Mouse (Mus musculus) lung, postnatal 4 days (tissue): Measurements from ENCODE around the gene Nrp1.
A peak's percentile ranks its signal among the peaks of the same experiment; 100 is the strongest.

Source experiments
- DNase-seq, 2 experiments: peaks; one replicate each; pipeline ENCODE4 v3.0.0; 2021

The Nrp1 gene

GRCm38 (mm10) chr8:128516846-128517446 lies 158.5 kb downstream of the Nrp1 start:
- DNase-seq, result no peak

GRCm38 (mm10) chr8:128517546-128518102 lies 159.2 kb downstream of the Nrp1 start:
- no peak for DNase-seq

GRCm38 (mm10) chr8:128519366-128519765 lies 161.0 kb downstream of the Nrp1 start:
- DNase-seq, result peak in 1 of 2 experiments; percentile 27

DNA sequence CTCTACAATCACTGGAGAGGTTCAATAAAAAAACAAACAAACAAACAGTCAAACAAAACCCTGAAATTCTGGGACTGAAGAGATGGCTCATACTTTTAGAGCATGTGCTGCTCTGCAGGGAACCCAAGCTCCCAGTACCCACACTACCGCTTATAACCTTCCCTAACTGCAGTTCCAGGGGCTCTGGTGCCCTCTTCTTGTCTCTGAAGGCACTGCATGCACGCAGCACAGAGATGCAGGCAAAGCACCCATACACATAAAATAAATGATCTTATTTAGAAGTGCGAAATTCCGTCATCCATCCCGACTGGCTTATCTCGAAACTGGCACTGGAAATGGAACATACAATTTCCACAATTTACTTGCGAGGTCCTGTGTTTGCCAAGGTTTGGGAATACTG lies 165.4 kb downstream of the Nrp1 start:
- peak in 1 of 2 experiments; percentile 19 for DNase-seq

DNA sequence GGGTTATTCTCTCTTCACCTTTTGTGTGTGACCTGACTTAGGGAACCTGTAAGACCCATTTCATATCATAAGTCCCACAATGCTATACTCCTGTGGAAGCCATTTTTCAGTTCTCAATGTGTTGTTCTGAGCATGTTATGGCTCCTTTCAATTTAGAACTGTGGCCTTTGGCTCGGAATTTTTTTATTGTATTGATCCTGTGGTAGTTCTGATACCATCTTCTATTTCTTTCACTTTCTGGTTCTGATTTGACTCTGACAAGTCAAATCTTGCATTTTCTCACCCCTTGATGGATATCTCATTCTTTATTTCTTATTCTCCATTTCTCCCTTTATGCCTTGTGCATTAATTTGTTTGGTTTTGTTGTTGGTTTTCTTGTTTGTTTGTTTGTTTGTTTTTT lies 167.5 kb downstream of the Nrp1 start:
- DNase-seq, result no peak

- DNase-seq, result no peak
These were observed 170.4 kb downstream of the Nrp1 start for GRCm38 (mm10) chr8:128528591-128529383.

- no peak for DNase-seq
These were observed 176.1 kb downstream of the Nrp1 start for GRCm38 (mm10) chr8:128534442-128534871.

DNA sequence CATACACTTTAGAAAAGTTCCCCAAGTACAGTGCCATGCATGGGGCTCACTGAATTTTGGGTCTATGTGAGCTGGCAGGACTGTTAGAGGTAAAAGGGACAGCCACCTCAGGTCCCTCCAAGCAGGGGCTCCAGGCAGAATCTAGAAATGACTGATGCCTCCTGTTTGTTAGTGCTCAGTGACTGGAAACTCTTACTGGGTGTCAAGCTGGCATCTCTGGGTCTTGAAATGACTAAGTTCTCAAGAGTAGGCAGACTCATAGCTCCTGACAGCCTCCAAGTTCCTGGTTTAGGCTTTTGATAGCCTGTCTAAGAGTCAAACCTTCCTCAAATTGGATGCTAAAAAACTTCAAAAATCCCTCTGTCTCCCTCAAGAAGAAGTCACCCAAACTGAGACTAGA lies 177.3 kb downstream of the Nrp1 start:
- DNase-seq, result no peak

DNA sequence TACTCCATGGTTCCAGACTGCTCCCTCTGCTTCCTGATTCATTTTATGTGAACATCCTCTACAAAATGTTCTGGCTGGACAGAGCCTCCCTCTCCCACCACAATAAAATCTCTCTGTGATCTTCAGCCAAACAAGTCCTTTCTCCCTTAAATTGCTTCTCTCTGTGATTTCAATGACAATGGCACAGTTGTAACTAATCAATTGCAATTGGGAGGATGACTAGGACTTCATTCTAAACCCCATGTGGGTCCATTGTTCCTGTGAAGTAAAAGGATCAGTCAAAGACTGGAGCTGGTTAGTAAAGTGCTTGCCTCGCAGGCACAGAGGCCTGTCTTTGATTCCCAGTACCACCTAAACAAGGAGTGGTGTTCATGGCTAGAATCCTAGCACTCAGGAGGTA lies 180.0 kb downstream of the Nrp1 start:
- no peak for DNase-seq

- no peak for DNase-seq
These were observed 183.1 kb downstream of the Nrp1 start for GRCm38 (mm10) chr8:128541355-128542090.

DNA sequence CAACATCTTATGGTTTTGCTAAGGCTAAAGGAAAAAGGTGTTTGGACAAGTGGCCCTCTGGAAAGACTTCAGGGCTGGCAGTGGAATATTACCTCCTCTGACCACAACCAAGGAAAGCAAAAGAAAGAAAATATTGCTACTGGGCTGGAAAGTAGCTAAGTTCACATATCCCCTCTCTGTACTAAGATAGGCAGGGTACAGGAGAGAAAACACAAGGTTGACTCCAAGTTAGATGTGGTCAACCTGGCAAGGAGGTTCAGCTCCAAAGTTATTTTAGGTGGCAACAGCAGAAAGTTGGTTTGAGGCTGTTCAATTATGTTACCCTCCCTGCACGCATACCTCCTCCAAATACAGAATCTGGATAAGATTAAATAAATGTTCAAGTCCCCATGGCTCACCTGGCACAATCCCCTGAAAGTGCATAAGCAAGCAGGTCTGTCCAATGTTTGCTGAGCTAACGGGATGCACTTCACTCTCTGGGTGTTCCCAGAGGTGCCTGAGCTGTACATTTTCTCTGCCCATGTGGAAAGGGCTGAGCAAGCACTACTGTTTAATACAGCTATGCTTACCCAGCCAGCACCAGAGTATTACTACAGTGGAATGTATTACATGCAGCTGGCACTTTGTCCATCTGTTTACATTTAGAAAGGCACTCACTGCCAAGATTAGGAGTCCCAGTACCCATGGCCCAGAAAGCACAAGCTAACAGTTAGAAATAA lies 185.9 kb downstream of the Nrp1 start:
- no peak for DNase-seq

DNA sequence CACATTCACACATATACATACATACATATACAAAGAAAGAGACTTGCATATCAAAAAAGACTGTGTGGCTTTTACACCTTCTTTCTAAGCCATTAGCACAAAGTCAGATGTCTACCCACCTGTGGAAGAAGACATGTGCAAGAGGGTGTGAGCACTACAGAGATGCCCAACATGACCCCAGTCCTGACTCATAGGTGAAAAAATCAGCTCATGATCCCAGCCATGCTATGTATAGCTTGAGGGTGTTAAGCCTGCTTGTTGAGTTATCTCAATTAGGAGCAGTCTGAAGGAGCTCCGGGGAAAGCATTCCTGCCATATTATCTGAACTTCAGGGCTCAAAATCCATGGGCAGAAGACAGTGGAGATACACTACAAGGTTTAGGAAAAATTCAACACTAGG lies 187.9 kb downstream of the Nrp1 start:
- no peak for DNase-seq

DNA sequence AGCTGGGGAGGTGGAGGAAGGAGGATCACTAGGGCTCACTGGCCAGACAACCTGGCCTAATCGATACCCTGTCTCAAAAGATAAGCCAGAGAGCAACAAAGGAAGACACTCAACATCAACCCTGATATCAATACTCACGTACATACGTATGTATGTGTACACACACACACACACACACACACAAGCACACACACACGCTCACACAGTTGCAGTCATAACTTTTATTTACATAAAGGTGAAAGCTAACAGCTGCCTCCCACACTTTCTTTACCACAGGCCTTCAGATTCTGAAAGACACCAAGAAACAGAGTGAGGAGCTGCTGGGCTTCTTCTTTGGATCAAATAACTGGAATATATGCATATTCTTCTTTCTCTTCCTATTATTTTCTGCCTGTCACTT lies 189.0 kb downstream of the Nrp1 start:
- DNase-seq, result no peak

DNA sequence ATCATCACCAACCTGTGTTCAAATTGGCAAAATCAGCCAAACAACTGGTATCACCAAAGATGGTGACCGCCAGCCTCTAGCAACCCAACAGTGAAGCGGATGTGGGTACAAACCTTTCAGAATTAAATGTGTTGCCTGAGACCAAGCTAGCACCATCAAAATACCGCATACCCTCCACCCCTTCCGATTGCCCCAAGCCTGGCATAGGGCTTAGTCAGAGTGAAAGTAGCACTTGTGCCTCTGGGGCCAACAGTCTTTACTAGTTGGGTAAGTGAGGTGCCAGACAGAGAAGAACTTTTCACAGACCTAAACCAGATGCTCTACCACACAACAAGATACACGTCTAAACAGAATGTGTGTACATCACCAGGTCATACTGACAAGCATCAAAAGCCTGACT lies 191.3 kb downstream of the Nrp1 start:
- no peak for DNase-seq

- DNase-seq, result peak; percentile 63 to 80
These were observed 193.2 kb downstream of the Nrp1 start for GRCm38 (mm10) chr8:128551421-128552139.
